17 mouse cellular contexts compared by ENCODE assay signal in the genomic region with DNA sequence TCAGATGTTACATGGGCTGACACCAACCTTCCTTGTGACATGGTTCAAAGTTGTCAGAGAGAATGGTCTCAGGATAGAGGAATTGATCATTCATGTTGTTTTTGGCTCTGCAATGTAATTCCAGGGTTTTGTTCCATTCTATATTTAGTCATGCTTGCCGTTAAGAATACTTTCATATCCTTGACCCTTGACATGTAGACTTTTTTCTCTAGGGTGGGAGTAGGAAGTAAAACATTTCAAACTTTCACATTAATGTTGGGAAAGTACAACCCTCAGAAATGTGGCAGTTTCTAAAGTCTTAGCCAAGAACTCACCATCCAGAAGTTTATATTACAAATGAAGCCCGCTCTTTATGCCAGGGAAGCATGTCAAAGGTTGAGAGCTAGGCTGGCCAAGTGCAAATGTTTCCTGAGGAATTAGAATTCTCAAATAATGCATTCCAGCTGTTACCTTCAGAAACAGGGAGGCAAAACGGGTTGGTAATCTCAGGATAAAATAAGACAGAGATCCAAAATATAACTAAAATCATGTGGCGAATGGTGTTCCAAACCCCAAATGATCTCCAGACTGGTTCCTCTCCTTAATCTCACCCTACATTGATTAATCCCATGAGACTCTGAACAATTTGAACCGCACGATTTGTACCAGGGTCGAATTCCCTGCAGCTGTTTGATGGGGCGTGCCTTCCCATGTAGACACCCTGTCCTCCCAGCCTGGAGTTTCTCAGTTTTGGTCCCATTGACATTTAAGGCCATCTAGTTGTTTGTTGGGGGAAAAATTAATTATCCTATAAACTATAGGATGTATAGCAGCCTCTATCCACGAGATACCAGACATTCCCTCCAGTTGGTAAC.
DNase-seq lines count a peak whose midpoint lies in the region; ATAC-seq and TF ChIP-seq lines count a peak whose summit lies in the region.
"Had no signal": no experiment of that assay in that cellular context is flagged by ENCODE, and none has a peak within 500 bp of the region (broad histone marks: within the 10 kb centered on the region; RNA-seq: fewer than 3 reads in every experiment).

No protein-coding gene starts in this region.

- no peaks in the 10 kb centered on the region for H3K27me3 ChIP-seq in lung, embryonic 16.5 days (ENCODE audit: control insufficient read depth, insufficient read depth, low read depth, low read length)
- no peaks in the 10 kb centered on the region for H3K27me3 ChIP-seq in embryonic facial prominence, embryonic 14.5 days (replicated peaks; ENCODE audit: control insufficient read depth, insufficient read depth, low read length)
- no peaks in the 10 kb centered on the region for H3K27me3 ChIP-seq in limb, embryonic 14.5 days (ENCODE audit: control insufficient read depth, insufficient read depth, low read length)
- no peaks in the 10 kb centered on the region for H3K27me3 ChIP-seq in cerebellum, adult 2 months (ENCODE audit: control insufficient read depth, insufficient read depth, low read length)
- H3K27me3 ChIP-seq in kidney, embryonic 14.5 days (ENCODE audit: control insufficient read depth, insufficient read depth, low read length) = no peaks in the 10 kb centered on the region
- H3K27me3 ChIP-seq: hindbrain, embryonic 13.5 days; intestine, embryonic 15.5 days; neural tube, embryonic 12.5 days had no signal

- H3K36me3 ChIP-seq in lung, embryonic 16.5 days (ENCODE audit: control insufficient read depth, insufficient read depth, low read length) = no peaks in the 10 kb centered on the region
- H3K36me3 ChIP-seq in embryonic facial prominence, embryonic 14.5 days (ENCODE audit: control insufficient read depth, insufficient read depth, low read length) = no peaks in the 10 kb centered on the region
- no peaks in the 10 kb centered on the region; the same call in 1 of the 2 replicates for H3K36me3 ChIP-seq in limb, embryonic 14.5 days (ENCODE audit: control insufficient read depth, insufficient read depth, low read length)
- no peaks in the 10 kb centered on the region for H3K36me3 ChIP-seq in kidney, embryonic 14.5 days (ENCODE audit: control insufficient read depth, insufficient read depth, low read length)
- H3K36me3 ChIP-seq: hindbrain, embryonic 13.5 days; intestine, embryonic 15.5 days; neural tube, embryonic 12.5 days had no signal

- TF ChIP-seq POLR2A in limb, embryonic 14.5 days (IDR thresholded peaks at IDR 0.05; ENCODE audit: borderline replicate concordance, extremely low read depth, insufficient read depth, insufficient read length) = no peak
- no peak for TF ChIP-seq POLR2A in cerebellum, adult 2 months (IDR thresholded peaks at IDR 0.05; ENCODE audit: borderline replicate concordance, insufficient read depth, low read length)

- DNase-seq in lung, postnatal 4 days = no peak
- DNase-seq in embryonic facial prominence, embryonic 14.5 days (ENCODE audit: low spot score) = peak; percentile 84
- peak; percentile 64 for DNase-seq in limb, embryonic 14.5 days (ENCODE audit: low spot score)
- no peak for DNase-seq in spleen, adult 18-20 months
- no peak for DNase-seq in cerebellum, adult 2 months
- DNase-seq: cerebellum, postnatal 25 days; forebrain, postnatal 0 days; heart, adult 2 months; lung, embryonic 14.5 days; right cerebral cortex, postnatal 14 days; thymus, postnatal 4 days had no signal

- no peak overlapping the region for H3K4me3 ChIP-seq in lung, embryonic 16.5 days (ENCODE audit: low read length)
- no peak overlapping the region for H3K4me3 ChIP-seq in brown adipose tissue, adult 24 weeks (ENCODE audit: insufficient read depth, low read depth, low read length)
- no peak overlapping the region for H3K4me3 ChIP-seq in embryonic facial prominence, embryonic 14.5 days (ENCODE audit: low read depth, low read length)
- H3K4me3 ChIP-seq in limb, embryonic 14.5 days (replicated peaks; ENCODE audit: low read length) = no peak overlapping the region
- H3K4me3 ChIP-seq in cerebellum, adult 2 months (replicated peaks; ENCODE audit: insufficient read depth, low read depth, low read length) = no peak overlapping the region
- no peak overlapping the region for H3K4me3 ChIP-seq in kidney, embryonic 14.5 days (ENCODE audit: low read length)
- H3K4me3 ChIP-seq: heart, adult 2 months; hindbrain, embryonic 13.5 days; intestine, embryonic 15.5 days; neural tube, embryonic 12.5 days had no signal

- no peaks in the 10 kb centered on the region for H3K9me3 ChIP-seq in lung, embryonic 16.5 days (ENCODE audit: control insufficient read depth, low read length)
- H3K9me3 ChIP-seq in embryonic facial prominence, embryonic 14.5 days (ENCODE audit: control insufficient read depth, low read length) = no peaks in the 10 kb centered on the region
- H3K9me3 ChIP-seq in limb, embryonic 14.5 days (ENCODE audit: control insufficient read depth, low read length) = no peaks in the 10 kb centered on the region
- H3K9me3 ChIP-seq in kidney, embryonic 14.5 days (ENCODE audit: control insufficient read depth, low read length) = no peaks in the 10 kb centered on the region
- H3K9me3 ChIP-seq: hindbrain, embryonic 13.5 days; intestine, embryonic 15.5 days; neural tube, embryonic 12.5 days had no signal

- no peak for TF ChIP-seq CTCF in cerebellum, adult 2 months (IDR thresholded peaks at IDR 0.05; ENCODE audit: borderline replicate concordance, insufficient read depth, low read depth, low read length)

- H3K9ac ChIP-seq in lung, embryonic 16.5 days (ENCODE audit: low read length) = no peak overlapping the region
- no peak overlapping the region for H3K9ac ChIP-seq in embryonic facial prominence, embryonic 14.5 days (ENCODE audit: low read depth, low read length)
- H3K9ac ChIP-seq in limb, embryonic 14.5 days (ENCODE audit: low read depth, low read length, severe bottlenecking) = no peak overlapping the region
- H3K9ac ChIP-seq in kidney, embryonic 14.5 days (ENCODE audit: low read depth, low read length) = no peak overlapping the region
- H3K9ac ChIP-seq: forebrain, postnatal 0 days; hindbrain, embryonic 13.5 days; intestine, embryonic 15.5 days; lung, embryonic 14.5 days; neural tube, embryonic 12.5 days had no signal

- WGBS in lung, embryonic 16.5 days = 59% methylated on average over 9 of the region's 9 CpGs
- 23% methylated on average over 9 of the region's 9 CpGs for WGBS in embryonic facial prominence, embryonic 14.5 days
- WGBS in limb, embryonic 14.5 days = 35% methylated on average over 9 of the region's 9 CpGs
- WGBS in cerebellum, adult 2 months = 80% methylated on average over 9 of the region's 9 CpGs
- 53% methylated on average over 9 of the region's 9 CpGs for WGBS in kidney, embryonic 14.5 days

- peaks cover 5% of the 10 kb centered on the region for H3K4me1 ChIP-seq in lung, embryonic 16.5 days (replicated peaks; ENCODE audit: control insufficient read depth, insufficient read depth, low read length)
- peaks cover 7% of the 10 kb centered on the region; the same call in 1 of the 2 replicates for H3K4me1 ChIP-seq in brown adipose tissue, adult 24 weeks (ENCODE audit: control insufficient read depth, insufficient read depth, insufficient read length, low read length)
- H3K4me1 ChIP-seq in embryonic facial prominence, embryonic 14.5 days (ENCODE audit: control insufficient read depth, insufficient read depth, low read length) = peaks cover 13% of the 10 kb centered on the region
- H3K4me1 ChIP-seq in limb, embryonic 14.5 days (ENCODE audit: control insufficient read depth, insufficient read depth, low read length) = peaks cover 18% of the 10 kb centered on the region
- H3K4me1 ChIP-seq in cerebellum, adult 2 months (ENCODE audit: control insufficient read depth, insufficient read depth, low read length) = no peaks in the 10 kb centered on the region
- H3K4me1 ChIP-seq in kidney, embryonic 14.5 days (ENCODE audit: control insufficient read depth, insufficient read depth, low read length) = no peaks in the 10 kb centered on the region
- H3K4me1 ChIP-seq: hindbrain, embryonic 13.5 days; intestine, embryonic 15.5 days; neural tube, embryonic 12.5 days had no signal

- peak; percentile 28; the same call in 1 of the 2 replicates for ATAC-seq in lung, embryonic 16.5 days (ENCODE audit: low read depth)
- peak; percentile 75 for ATAC-seq in embryonic facial prominence, embryonic 14.5 days (ENCODE audit: low read depth)
- peak; percentile 77 for ATAC-seq in limb, embryonic 14.5 days (ENCODE audit: low FRiP score, low read depth)
- no peak for ATAC-seq in kidney, embryonic 14.5 days (ENCODE audit: low FRiP score, low TSS enrichment)
- ATAC-seq: forebrain, postnatal 0 days; intestine, embryonic 15.5 days had no signal

- H3K27ac ChIP-seq in lung, embryonic 16.5 days (ENCODE audit: low read length) = 0 out of 2 replicates have a peak overlapping the region, but pooled peaks have one; percentile 13
- H3K27ac ChIP-seq in brown adipose tissue, adult 24 weeks (replicated peaks; ENCODE audit: low read depth, low read length) = peak overlapping the region; percentile 23; the same call in 1 of the 2 replicates
- H3K27ac ChIP-seq in embryonic facial prominence, embryonic 14.5 days (replicated peaks; ENCODE audit: low read depth, low read length) = peak overlapping the region; percentile 23
- H3K27ac ChIP-seq in limb, embryonic 14.5 days (replicated peaks; ENCODE audit: low read depth, low read length) = no peak overlapping the region
- H3K27ac ChIP-seq in cerebellum, adult 2 months (ENCODE audit: insufficient read depth, low read length) = no peak overlapping the region
- H3K27ac ChIP-seq in kidney, embryonic 14.5 days (ENCODE audit: low read depth, low read length) = no peak overlapping the region
- H3K27ac ChIP-seq: heart, adult 2 months; hindbrain, embryonic 13.5 days; intestine, embryonic 15.5 days; neural tube, embryonic 12.5 days had no signal

- no peak overlapping the region for H3K4me2 ChIP-seq in lung, embryonic 16.5 days (ENCODE audit: low read depth, low read length)
- no peak overlapping the region for H3K4me2 ChIP-seq in embryonic facial prominence, embryonic 14.5 days (ENCODE audit: low read depth, low read length)
- H3K4me2 ChIP-seq in limb, embryonic 14.5 days (replicated peaks; ENCODE audit: low read depth, low read length, severe bottlenecking) = no peak overlapping the region
- no peak overlapping the region for H3K4me2 ChIP-seq in kidney, embryonic 14.5 days (replicated peaks; ENCODE audit: low read depth, low read length)
- H3K4me2 ChIP-seq: hindbrain, embryonic 13.5 days; intestine, embryonic 15.5 days; lung, embryonic 14.5 days; neural tube, embryonic 12.5 days had no signal

Comparison
In these comparisons a context has a peak if more than half of its experiments do, and no peak if none do; other contexts are left out.
1. H3K27ac ChIP-seq: peak in lung, embryonic 16.5 days (single experiment), brown adipose tissue, adult 24 weeks (single experiment) and embryonic facial prominence, embryonic 14.5 days (single experiment); none in limb, embryonic 14.5 days (single experiment), cerebellum, adult 2 months (single experiment) and kidney, embryonic 14.5 days (single experiment).
2. DNase-seq: peak in embryonic facial prominence, embryonic 14.5 days (single experiment) and limb, embryonic 14.5 days (single experiment); none in lung, postnatal 4 days (0 of 2), spleen, adult 18-20 months (0 of 2) and cerebellum, adult 2 months (0 of 2).